Mouse (Mus musculus) embryo, embryonic 11.5 days (tissue): ENCODE measurements around the gene Tmem242.

ENCODE experiments used
- DNase-seq: peaks from one replicate; pipeline ENCODE4 v3.0.0-alpha.2; 2012; ENCODE audit warnings: low read depth, low spot score

Gene Tmem242

GRCm38 (mm10) chr17:5416518-5416917 is 23.5 kb downstream of the Tmem242 start:
- DNase-seq, result no peak

GRCm38 (mm10) chr17:5414041-5414440 is 26.0 kb downstream of the Tmem242 start:
- no peak for DNase-seq

- no peak for DNase-seq
These were observed 26.7 kb downstream of the Tmem242 start for GRCm38 (mm10) chr17:5413350-5413749.

- DNase-seq, result no peak
These were observed 27.3 kb downstream of the Tmem242 start for GRCm38 (mm10) chr17:5412740-5413139.

GRCm38 (mm10) chr17:5412301-5412700 is 27.8 kb downstream of the Tmem242 start:
- no peak for DNase-seq

GRCm38 (mm10) chr17:5411205-5411604 is 28.9 kb downstream of the Tmem242 start:
- DNase-seq, result no peak

DNA sequence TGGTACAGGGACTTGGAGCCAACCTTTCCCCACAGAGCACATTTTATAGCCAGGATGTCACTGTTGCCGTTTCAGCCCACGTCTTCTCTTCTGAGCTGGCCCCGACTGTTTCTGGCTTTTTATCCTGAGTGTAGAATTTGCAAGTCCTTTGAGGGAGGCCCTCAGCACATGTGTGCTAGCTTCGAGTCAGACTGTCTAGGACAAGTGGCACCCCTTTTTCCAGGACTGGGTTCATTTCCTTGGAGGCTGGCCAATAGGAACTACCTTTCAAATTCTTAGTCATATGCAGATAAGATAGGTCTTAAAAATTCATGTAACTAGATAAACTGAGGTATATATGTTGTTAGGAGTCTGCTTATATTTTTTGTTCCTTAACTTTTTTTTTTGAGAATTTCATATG is 29.7 kb downstream of the Tmem242 start:
- DNase-seq, result no peak

DNA sequence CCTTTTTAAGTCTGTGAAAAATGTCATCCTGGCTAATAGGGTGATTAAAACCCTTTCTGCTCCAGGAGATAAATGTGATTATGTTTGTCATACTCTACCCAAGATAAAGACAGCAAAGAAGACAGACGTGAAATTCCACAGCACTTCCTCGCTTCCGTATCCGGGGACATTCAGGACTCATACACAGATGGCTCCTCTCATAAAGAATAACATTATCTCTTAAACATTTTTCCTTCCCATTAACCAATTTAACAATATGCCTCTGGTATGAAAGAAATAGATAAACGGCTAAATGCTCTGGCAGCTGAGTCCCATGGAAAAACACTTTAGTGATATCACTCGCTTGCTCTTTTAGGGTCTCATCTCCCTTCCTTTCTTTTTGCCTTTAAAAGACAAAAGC is 33.0 kb downstream of the Tmem242 start:
- DNase-seq, result no peak

DNA sequence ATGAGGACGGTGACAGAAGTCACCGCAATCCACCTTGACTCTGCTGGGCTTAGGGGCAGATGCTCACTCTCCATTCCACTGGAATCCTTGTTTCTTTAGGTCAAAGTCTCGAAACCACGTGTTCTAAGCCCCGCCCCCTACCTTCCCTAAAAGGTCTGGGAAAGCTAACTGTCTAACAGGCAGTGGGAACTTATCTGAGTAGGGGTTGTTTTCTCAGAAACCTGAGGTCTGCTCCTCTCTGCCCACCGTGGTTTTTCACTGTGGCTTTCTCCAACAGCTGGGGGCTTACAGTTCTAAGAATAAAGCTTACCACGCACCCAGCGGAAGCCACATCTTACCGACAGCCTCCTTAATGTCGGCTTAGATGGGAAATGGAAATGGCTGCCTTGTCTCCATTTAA is 33.5 kb downstream of the Tmem242 start:
- no peak for DNase-seq

- no peak for DNase-seq
These were observed 36.2 kb downstream of the Tmem242 start for GRCm38 (mm10) chr17:5403885-5404284.

GRCm38 (mm10) chr17:5402624-5403023 is 37.4 kb downstream of the Tmem242 start:
- peak; percentile 44 for DNase-seq

GRCm38 (mm10) chr17:5402069-5402468 is 38.0 kb downstream of the Tmem242 start:
- peak; percentile 35 for DNase-seq

- DNase-seq, result no peak
These were observed 38.8 kb downstream of the Tmem242 start for GRCm38 (mm10) chr17:5401288-5401687.

DNA sequence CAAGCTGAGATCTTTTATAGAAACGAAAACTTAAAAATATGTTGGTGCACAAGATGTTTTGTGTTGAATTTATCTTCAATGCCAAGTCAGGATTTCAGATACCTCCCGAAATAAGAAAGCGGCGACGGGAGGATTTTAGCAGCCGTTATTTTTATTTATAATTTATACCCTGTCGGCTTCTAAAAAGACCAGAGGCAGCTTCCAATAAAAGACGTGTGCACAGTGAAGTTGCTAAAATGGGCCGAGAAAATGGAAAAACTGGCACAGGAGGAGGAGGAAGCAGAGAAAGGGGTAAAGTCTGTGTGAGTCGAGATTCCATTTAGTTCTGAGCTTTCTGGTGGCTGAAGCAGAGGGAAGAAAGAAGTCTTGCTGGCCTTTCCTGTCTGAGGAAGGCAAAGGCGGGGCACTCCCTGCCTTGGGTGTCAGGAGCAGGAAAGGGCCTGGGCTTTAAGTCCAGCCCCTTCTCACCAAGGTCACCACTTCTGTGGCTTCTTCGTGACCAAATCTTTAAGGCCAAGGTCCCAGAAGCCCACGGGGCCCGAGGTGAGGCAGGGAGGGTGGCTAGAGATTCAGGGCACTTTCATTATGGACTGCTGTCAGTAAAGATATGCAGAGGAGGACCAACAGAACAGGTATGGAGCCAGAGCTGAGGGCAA is 39.5 kb downstream of the Tmem242 start:
- no peak for DNase-seq

DNA sequence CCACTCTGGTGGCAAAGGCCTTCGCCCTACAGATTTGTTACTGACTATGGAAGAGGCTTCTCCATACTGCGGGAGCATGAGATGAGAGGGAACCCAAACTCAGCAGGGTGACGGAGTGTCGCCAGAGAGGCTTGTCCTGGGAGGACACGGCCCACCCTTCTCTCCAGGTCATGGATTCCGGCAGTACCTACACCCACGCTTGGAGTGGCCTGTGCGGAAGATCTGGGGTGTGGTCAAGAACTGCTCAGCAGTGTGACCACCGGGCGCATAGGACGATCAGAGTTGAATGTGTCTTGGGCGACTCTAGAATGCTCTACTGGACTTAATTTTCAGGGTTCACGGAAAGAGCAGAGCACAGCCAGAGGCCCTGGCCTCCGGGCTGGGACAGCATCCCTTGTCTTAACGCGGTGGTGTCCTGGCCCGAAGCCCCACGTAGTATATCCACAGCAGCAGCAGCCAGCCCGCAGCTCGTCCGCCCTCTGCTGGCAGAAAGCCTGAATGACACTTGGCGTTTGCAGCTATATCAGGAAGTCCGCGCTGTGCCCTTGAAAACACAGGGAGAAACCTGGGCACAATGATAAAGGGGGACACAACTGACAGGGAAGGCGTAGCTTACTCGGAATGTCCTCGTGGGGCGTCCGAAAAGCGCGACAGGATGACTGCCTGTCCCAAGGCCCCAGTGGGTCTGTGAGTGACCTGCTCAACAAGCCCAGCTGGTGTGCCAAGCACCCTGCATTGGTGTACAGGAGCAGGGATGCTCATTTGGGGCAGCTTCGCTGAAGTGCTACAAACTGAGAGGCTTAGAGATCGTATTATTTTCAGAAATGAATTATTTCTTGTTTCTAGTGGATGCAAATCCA is 42.7 kb downstream of the Tmem242 start:
- peak; percentile 79 for DNase-seq

DNA sequence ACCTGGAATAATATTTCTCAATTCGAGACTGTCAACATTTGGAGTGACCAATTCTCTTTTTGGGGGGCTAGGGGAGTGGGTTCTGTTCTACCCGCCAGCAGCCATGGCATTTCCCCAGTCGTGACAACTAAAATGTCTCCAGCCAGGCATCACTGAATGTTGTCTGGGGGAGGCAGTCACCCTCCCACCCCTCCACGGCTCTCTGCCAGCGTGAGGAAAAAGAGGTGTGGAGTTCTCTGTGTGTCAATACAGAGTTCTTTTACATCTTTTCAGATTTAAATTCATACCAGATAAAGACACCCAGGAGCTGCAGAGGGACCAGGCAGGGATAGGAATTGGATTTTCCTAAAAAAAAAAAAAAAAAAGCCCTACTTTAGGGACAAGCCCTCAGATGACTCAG is 43.8 kb downstream of the Tmem242 start:
- DNase-seq, result no peak

GRCm38 (mm10) chr17:5395454-5396205 is 44.4 kb downstream of the Tmem242 start:
- DNase-seq, result no peak

DNA sequence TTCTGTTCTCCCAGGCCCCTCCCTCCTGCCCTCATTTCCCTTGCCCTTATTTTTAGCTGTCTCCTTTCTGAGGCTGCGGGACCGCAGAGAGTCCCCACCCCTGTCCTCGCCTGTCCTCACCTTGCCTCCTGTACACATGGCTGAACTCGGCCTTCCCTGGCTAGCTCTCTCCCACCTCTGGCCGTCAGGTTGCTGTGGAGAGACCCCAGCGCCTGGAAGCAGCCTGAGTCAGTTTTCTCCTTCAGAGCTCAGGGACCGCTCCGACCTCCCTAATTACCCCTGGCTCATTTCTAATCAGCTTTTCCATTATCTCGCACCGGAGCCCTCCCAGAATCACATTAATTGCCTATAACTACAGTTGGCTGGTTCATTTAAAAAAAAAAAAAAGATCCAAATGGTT is 49.4 kb downstream of the Tmem242 start:
- no peak for DNase-seq

- no peak for DNase-seq
These were observed 51.7 kb downstream of the Tmem242 start for GRCm38 (mm10) chr17:5388351-5388750.

GRCm38 (mm10) chr17:5386885-5387545 is 53.0 kb downstream of the Tmem242 start:
- DNase-seq, result no peak

- DNase-seq, result no peak
These were observed 54.4 kb downstream of the Tmem242 start for GRCm38 (mm10) chr17:5385694-5386093.

DNA sequence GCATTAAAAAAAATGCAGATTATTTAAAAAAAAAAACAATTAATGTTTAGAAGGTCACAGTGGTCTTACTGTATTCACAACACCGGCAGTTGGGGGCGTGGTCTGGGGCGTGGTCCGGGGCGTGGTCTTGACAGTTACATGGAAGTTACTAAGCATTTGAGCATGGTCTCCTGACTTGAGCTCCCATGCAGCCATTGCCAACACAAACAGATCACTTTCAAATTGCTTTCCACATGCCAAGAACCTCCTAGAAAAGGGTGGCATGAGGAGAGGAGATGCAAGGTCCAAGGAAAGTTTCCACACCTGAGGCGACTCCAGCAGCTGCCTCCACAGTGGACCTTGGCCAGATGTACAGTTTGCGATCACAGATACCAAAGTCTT is 62.1 kb downstream of the Tmem242 start:
- no peak for DNase-seq
